Mouse (Mus musculus): ENCODE data around the gene Dars2. TPM values are rescaled to one million over a fixed set of nuclear protein-coding genes. Genes with fewer than 3 reads are reported as not detected.

Gene Dars2
- polyA plus RNA-seq (2014; fragmentation: Illumina TruSeq; extraction: RNeasy Lipid Tissue Mini Kit (QIAGEN cat#74804); ENCODE audit: low read depth, low replicate concordance), result 15.9 TPM

DNA sequence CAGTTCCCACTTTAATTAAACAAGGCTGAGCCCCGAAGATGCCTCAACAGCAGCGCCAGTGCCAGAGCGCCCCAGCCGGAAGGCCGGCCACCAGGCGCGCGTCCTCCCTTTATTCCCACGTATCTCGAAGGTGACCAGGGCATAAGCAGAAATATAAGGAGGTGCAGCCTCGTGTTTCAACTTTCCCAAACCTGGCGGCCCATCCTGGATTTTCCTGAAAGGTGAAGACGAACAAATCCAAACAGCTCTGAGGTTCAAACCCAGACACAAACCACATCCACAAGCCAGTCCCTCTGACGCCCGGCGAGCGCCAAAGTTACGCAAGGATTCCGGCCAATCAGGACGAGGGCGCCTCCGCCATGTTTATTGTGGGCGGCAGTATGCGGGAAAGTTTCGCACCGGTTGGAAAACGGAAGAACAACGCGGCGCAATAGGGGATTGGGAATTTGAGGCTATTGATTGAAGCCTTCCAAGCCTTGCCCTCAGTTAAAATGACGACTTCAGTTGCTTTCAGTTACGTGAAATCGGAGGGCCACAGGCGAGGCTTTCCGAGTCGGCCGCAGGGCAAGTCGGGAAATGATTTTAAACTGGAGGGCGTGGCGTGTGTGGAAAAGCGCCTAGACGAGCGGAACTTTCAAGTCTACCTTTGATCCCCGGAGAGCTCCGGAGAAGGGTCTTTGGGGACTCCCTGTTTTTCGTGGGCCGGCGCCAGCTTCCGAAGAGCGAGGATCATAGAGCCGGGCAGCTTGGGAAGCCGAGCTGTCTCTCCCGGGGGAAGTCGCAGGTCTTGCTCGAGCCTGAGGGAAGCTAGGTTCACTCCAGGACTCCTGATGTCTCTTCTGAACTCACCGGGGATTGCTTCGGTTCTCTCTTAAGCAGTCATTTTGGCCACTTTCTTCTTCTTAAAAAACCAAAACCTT is at the start of gene Dars2, which contains the start of gene Cenpl:
Gene Dars2 (minus strand): TSS at position 307 of the 920 bp plus-strand sequence.
Gene Cenpl (plus strand): TSS at position 362 of the 920 bp plus-strand sequence.

DNA sequence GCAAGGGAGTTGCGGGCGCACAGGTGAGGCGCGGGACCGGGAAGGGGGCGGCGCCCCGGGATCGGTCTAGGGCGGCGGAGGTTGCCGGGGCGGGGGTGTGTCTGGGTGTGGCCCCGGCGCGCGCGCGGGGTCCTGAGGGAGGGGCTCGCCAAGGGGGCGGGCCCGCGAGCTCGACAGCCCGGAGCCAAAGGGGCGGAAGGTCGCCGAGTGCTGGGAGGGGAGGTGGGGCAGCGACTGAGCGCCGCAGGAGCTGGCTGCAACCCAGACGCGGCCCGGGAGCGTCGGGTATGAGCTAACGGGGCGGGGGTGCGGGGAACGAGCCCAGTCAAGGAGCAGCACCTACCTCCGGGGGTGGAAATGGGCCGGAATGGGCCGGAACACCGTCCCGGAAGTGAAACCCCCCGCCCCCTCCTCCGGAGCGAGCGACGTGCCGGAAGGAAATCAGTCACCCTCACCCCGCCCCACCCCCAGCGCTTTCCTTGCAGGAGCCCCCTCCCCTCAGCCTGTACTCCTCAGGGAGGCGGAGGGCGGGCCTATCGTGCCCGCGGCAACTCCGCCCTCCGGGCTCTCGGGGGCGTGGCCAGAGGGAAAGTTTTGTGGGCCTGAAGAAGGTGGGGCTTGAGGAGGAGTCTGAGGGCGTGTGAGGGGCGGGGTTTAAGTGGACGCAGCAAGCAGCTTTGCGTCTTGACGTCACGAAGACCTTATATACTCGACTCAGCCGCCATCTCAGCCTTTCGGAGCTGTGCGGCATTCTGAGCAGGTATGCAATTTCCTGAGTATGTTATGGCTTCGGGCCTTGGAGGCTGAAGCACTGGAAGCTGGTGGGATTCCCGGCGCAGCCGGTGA is 35.8 kb downstream of the Dars2 start, which contains the start of gene Zbtb37:
Gene Zbtb37 (minus strand): TSS at position 415 of the 846 bp plus-strand sequence.

Other genes starting within 250 kb of the Dars2 start
- 7.7 TPM for gene Rc3h1, start 164.2 kb downstream of the Dars2 start, polyA plus RNA-seq (2014; fragmentation: Illumina TruSeq; extraction: RNeasy Lipid Tissue Mini Kit (QIAGEN cat#74804); ENCODE audit: low read depth, low replicate concordance)
- 0.32 TPM for gene Serpinc1, start 92.1 kb downstream of the Dars2 start, polyA plus RNA-seq (2014; fragmentation: Illumina TruSeq; extraction: RNeasy Lipid Tissue Mini Kit (QIAGEN cat#74804); ENCODE audit: low read depth, low replicate concordance)
- 3.4 TPM for gene Zbtb37, start 35.8 kb downstream of the Dars2 start, polyA plus RNA-seq (2014; fragmentation: Illumina TruSeq; extraction: RNeasy Lipid Tissue Mini Kit (QIAGEN cat#74804); ENCODE audit: low read depth, low replicate concordance)
- gene Cenpl, start 55 bp upstream of the Dars2 start, polyA plus RNA-seq (2014; fragmentation: Illumina TruSeq; extraction: RNeasy Lipid Tissue Mini Kit (QIAGEN cat#74804); ENCODE audit: low read depth, low replicate concordance), result 2.9 TPM
- 12.5 TPM for gene Klhl20, start 60.9 kb upstream of the Dars2 start, polyA plus RNA-seq (2014; fragmentation: Illumina TruSeq; extraction: RNeasy Lipid Tissue Mini Kit (QIAGEN cat#74804); ENCODE audit: low read depth, low replicate concordance)
- gene Ankrd45, start 72.0 kb upstream of the Dars2 start, polyA plus RNA-seq (2014; fragmentation: Illumina TruSeq; extraction: RNeasy Lipid Tissue Mini Kit (QIAGEN cat#74804); ENCODE audit: low read depth, low replicate concordance), result 2.0 TPM
- 3.6 TPM for gene Tex50, start 88.7 kb upstream of the Dars2 start, polyA plus RNA-seq (2014; fragmentation: Illumina TruSeq; extraction: RNeasy Lipid Tissue Mini Kit (QIAGEN cat#74804); ENCODE audit: low read depth, low replicate concordance)
- 709 TPM for gene Prdx6, start 180.6 kb upstream of the Dars2 start, polyA plus RNA-seq (2014; fragmentation: Illumina TruSeq; extraction: RNeasy Lipid Tissue Mini Kit (QIAGEN cat#74804); ENCODE audit: low read depth, low replicate concordance)